Mouse (Mus musculus): ENCODE data around the gene Dennd4c.
A peak's percentile ranks its signal among the peaks of the same experiment; 100 is the strongest.

Gene Dennd4c

DNA sequence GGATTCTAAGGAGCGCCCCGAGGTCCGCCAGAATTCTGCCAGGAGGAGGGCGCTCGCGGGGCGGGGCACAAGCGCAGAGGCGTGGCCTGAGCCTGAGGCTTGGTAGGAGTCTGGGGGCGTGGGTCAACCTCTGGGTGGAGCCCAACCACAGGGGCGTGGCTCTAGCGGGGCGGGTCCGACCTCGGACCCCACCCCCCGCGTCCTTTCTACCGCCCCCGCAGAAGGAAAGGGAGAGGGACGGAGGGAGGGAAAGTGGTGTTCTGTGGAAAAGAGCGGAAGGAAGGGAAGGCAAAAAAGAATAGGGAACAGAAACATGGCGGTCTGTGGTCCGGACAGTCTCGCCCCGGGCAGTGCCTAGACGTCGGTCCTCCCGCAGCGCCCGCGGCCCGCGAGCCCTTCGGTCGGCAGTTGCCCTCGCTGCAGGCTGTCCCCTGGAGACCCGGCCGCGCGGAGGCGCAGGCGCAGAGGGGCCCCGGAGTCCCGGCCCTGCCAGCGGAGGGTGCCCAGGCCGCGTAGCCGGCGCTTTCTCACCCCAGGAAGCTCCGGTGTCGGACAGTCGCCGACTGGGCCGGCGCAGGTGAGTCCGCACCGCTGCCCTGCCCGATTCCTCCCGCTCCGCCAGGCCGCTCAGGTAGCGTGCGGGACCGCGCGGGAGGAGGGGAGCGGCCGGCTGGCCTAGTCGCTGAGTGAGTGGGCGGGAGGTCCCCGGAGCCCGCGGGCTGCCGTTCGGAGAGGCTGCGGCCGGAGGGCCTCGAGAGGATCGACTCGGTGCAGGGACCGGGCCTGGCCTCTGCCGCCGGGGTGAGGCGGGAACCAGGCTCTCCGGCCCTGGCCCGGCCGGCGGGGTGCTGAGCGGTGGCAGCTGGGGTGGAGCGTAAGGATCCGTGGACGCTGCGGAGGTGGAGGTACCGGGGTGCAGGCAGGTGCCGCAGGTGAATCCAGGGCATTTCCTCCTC lies at the start of gene Dennd4c:
Gene Dennd4c, plus strand, starts transcription at position 220 of the 956 bp plus-strand sequence.
- peak; percentile 80 for ATAC-seq (ENCODE audit: low TSS enrichment)

DNA sequence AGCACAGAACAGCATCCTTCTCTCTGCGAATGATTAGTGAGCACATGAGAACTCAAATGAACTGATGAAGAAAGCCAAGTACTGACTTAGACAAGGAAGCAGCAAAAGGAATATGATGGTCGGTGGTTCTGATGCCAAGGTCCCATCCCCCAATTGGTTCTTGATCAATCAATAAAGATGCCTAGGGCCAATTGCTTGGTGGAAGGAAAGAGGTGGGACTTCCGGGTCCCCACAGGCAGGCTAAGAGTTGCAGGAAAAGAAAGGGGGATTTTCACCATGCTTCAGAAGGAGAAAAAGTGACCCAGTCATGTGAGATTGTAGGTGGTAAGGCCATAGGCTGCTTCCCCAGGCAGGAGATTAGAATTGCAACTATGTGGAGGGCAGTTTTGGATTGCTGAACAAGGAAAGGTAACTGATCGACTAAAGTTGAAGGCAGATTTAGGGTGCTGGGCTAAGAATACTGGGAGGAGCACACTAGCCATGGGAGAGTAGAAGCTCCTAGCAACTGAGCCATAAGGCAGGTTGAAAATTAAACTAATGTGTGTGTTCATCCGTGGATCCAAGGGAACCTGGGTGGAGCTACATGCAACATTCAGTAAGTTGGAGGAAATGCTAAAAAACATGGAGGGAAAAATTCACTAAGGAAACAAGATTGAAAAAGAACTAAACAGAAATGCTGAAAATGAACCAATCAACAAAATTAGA lies 49.0 kb upstream of the Dennd4c start:
- ATAC-seq (ENCODE audit: low TSS enrichment), result no peak

DNA sequence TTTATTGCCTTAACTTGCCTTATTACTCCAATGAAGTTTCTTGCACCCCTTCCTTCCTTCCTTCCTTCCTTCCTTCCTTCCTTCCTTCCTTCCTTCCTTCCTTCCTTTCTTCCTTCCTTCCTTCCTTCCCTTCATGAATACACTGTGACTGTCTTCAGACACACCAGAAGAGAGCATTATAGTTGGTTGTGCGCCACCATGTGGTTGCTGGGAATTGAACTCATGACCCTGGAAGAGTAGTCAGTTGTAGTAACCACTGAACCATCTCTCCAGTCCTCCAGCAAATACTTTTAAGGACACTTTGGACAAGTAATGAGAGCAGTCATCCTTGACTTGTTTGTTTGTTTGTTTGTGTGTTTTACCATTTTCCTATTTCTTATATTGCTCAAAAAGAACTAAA lies 39.6 kb upstream of the Dennd4c start:
- ATAC-seq (ENCODE audit: low TSS enrichment), result no peak

GRCm38 (mm10) chr4:86710034-86710650 lies 38.2 kb upstream of the Dennd4c start:
- ATAC-seq (ENCODE audit: low TSS enrichment), result no peak

GRCm38 (mm10) chr4:86710666-86711215 lies 37.6 kb upstream of the Dennd4c start:
- ATAC-seq (ENCODE audit: low TSS enrichment), result no peak

DNA sequence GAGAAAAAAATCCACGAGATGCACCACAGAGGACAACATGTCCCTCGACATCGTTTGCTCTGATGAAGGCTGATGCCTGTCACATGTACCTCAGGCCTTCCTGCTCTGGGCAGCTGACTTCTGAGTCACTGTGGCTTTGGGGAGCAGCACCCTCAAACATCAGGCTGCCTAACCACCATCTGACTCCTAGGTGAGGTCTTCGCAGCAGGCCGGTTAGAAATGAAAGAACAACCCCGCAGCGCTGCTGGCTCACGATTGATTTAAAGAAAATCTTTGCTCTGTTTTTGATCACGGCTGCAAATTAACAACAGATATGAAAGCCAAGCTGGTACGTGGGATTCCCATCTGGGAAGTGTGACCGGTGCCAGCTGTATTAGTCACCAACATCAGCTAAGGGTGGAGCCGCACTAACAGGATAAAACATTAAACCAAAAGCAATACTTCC lies 35.6 kb upstream of the Dennd4c start:
- peak; percentile 84 for ATAC-seq (ENCODE audit: low TSS enrichment)

DNA sequence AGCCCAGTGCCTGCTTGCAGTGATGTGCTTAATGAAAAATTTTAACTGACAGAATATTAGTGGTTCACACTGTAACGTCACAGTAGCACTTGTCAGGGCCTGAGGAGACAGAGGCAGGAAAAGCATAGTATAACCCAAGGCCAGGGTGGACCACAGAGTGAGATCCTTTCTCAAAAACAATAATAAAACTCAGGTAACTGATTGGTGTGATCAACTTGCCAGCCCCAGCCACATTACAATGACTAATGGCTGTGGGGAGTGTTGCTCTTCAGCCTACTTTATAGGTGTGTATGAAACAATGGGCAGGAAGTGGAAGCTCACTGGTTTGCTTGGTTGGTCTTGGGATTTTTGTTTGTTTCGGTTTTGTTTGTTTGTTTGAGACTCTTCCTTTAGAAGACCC lies 34.8 kb upstream of the Dennd4c start:
- no peak for ATAC-seq (ENCODE audit: low TSS enrichment)

- no peak for ATAC-seq (ENCODE audit: low TSS enrichment)
These were observed 33.0 kb upstream of the Dennd4c start for GRCm38 (mm10) chr4:86715341-86715740.

DNA sequence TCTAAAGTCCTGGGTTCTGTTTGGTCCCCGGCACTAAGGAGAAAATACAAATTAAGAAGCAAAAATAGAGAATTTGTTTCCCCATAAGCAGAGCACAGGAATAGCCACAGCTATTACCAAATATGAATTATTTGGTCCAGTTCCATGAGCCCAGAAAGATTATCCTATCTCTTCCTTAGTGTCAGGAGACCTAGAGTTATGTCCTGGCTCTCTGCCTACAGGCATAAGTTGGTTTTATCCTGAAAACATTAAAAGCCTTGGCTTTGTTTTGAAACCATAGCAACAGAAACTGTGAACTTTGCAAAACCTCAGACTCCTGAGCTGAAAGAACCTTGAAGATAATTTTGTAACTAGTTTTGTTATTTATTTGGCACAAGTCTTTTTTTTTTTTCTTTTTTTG lies 31.2 kb upstream of the Dennd4c start:
- ATAC-seq (ENCODE audit: low TSS enrichment), result no peak

DNA sequence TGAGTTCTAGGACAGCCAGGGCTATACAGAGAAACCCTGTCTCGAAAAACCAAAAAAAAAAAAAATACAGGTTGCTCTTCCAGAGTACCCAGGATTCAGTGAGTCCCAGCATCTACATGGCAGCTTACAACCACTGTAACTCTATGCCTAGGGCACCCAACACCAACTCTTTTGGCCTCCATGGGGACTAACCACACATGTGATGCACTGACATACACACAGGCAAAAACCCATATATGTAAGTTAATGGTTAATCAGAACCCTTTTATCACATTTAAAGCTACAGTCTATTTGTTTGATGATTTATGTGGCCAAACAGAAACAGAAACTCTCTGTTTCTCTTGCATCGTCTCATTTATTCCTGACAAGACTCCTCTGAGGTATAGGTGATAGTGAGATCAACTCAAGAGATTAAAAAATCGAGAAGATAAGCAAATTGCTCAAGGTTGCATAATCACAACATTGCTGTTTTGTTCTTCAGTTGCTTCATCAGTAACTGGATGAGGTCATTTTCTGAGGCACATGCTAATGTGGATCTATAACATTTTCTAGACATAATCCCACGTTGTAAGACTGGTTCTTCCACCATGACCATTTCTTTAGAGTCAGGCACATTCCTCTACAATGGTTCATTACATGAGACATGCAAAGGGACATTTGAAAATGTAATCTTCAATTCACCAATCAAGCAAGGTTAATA lies 29.3 kb upstream of the Dennd4c start:
- no peak for ATAC-seq (ENCODE audit: low TSS enrichment)

GRCm38 (mm10) chr4:86721856-86722358 lies 26.4 kb upstream of the Dennd4c start:
- ATAC-seq (ENCODE audit: low TSS enrichment), result no peak

GRCm38 (mm10) chr4:86725175-86725574 lies 23.2 kb upstream of the Dennd4c start:
- ATAC-seq (ENCODE audit: low TSS enrichment), result no peak

DNA sequence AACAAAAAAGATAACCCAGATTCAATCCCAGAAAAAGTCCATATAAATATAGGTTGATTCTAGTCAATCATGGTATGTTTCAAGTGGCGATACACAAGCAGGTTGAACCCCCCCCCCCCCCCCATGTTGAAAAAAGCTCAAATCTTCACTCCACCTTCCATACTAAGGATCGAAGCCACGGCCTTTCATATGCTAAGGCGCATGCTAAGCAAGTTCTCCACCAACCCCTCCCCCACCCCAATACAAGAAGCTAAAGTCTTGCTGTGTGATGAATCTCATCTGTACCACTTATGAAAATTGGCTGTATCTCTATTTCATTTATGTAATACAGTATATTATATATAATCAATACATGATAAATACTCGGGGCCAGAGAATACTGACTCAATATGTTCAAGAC lies 22.2 kb upstream of the Dennd4c start:
- ATAC-seq (ENCODE audit: low TSS enrichment), result no peak

GRCm38 (mm10) chr4:86729829-86730228 lies 18.5 kb upstream of the Dennd4c start:
- ATAC-seq (ENCODE audit: low TSS enrichment), result no peak

GRCm38 (mm10) chr4:86734088-86734841 lies 14.1 kb upstream of the Dennd4c start:
- ATAC-seq (ENCODE audit: low TSS enrichment), result no peak

- ATAC-seq (ENCODE audit: low TSS enrichment), result no peak
These were observed 8.9 kb upstream of the Dennd4c start for GRCm38 (mm10) chr4:86739308-86739993.

DNA sequence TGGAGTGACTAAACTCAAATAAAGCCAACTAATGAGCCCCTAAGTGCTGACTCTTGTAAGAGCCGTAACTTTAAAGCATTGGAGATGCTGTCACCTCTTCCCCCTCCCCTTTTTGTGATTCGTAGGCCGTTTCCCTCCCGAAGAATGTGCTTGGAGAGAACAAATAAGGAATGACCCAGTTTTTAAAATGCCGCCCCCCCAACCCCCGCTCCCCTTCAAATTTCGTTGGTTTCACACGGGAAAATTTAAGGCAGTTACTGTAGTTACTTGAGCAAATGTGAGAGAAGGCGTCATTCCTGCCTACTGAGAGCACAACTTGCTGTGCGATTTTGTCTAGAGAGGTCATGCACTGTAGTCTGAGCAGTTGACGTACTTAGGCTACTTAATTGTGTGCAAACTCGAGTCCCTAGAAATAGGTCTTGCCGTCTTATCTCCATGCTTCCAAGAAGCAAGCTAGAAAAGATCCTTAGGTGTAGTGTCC lies 1.0 kb downstream of the Dennd4c start:
- peak; percentile 18; the same call in 1 of the 2 replicates for ATAC-seq (ENCODE audit: low TSS enrichment)

DNA sequence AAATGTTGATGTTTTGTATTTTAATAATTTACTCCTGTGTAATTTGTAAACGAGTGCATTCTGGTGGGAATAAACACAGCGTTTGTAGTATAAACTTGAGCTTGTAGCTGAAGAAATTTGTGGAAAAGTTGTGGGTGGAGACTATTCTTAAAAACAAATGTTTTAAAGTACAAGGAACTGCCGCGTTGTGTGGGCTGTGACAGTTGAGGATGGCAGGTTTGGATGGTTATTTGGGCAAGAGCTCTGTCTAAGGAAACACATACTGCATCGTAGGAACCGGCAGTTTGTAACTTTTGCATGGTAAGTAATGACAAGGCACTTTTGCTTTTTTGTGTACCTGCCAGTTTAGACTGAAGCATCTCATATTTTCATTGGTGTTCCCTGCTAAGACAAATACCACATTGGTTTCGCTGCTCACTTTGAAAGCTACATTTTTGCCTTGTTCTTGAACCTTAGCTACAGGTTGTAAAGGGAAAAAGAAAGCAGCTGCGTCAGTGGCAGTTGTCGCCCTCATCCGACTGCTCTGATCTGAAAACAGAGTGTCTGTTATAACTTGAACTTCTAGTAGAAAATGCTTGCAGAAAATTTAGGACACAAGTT lies 2.1 kb downstream of the Dennd4c start:
- ATAC-seq (ENCODE audit: low TSS enrichment), result peak; percentile 35; the same call in 1 of the 2 replicates

DNA sequence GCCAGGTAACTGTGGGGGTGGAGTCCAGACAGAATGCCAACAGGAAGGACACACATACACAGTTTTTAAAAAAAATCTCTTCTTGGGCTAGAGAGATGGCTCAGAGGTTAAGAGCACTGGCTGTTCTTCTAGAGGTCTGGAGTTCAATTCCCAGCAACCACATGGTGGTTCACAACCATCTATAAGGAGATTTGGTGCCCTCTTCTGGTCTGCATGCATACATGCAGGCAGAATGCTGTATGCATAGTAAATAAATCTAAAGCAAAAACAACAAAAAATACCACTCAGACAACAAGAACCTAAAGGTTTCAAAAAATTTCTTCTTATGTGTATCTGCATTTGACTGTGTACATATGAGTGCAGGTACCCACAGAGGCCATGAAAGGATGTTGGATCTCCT lies 16.0 kb downstream of the Dennd4c start:
- ATAC-seq (ENCODE audit: low TSS enrichment), result no peak

Data from frontal cortex, adult (tissue).